Mouse (Mus musculus): ENCODE results near the gene Ppp1r13b.

Gene Ppp1r13b

DNA sequence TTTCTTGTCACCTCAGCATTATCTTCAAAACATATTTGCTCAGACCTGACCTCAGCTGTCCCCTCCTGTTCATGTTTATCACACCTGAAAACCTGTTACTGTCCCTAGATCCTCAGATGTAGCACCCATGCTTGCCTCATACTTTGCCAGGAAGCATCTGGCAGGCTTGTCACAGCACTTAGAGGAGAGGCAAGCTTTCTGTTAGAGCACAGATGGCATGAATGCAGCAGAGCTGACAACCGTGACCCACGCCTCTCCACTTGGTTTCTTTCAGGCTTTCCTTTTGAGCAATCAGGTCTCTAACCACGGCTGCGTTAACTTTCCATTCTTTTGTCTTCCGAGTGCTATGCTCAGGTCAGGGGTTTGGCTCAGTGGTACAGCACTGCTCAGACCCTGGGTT, 78.5 kb downstream of the Ppp1r13b start:
- DNase-seq (ENCODE audit: low spot score in 2 of 2), result no peak

- no peak for DNase-seq (ENCODE audit: low spot score in 2 of 2)
Measured at GRCm38 (mm10) chr12:111827556-111827955, 80.4 kb downstream of the Ppp1r13b start.

DNA sequence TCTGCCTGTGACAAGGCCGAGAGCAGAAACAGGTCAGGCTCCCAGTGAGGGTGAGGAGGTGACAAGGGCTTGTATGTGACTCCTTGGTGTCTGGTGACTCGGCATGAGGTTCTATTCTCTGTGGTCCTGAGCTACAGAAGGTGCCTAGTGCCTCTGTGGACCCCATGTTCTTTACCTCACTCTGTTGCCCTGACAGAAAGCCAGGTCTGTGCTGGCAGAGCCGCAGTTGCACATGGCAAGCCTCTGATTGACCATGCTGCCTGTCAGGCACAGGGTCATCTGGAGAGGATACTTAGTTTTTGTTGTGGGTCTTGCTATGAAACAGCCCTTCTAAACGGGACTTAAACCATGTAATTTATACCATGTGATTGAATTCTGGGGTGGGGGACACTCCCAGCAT, 86.0 kb downstream of the Ppp1r13b start:
- DNase-seq (ENCODE audit: low spot score in 2 of 2), result no peak

- DNase-seq (ENCODE audit: low spot score in 2 of 2), result no peak
Measured at GRCm38 (mm10) chr12:111820708-111821107, 87.2 kb downstream of the Ppp1r13b start.

DNA sequence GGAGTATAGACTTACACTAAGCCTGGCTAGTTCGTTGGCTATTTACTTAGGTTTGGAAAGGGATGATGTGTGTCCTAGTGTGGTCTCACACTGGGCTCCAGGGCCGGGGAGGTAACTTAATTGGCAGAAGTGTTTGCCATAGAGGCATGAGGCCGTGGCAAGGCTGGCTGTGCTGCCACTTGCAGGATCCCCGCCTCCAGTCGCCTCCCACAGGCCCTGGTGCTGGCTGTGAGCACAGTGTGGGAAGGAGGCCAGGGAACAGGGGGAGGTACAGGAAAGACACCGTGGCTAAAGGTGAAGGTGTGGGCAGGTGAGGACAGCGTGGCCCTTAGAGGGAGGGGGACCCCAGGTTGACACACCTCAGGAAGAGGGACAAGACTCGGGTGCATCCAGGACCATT, 88.0 kb downstream of the Ppp1r13b start:
- DNase-seq (ENCODE audit: low spot score in 2 of 2), result no peak

GRCm38 (mm10) chr12:111817991-111818390, 89.9 kb downstream of the Ppp1r13b start:
- DNase-seq (ENCODE audit: low spot score in 2 of 2), result no peak

- DNase-seq (ENCODE audit: low spot score in 2 of 2), result no peak
Measured at GRCm38 (mm10) chr12:111816967-111817366, 90.9 kb downstream of the Ppp1r13b start.

- DNase-seq (ENCODE audit: low spot score in 2 of 2), result peak in 1 of 2 experiments; percentile 58
Measured at GRCm38 (mm10) chr12:111816528-111816927, 91.4 kb downstream of the Ppp1r13b start.

GRCm38 (mm10) chr12:111814769-111815762, 92.8 kb downstream of the Ppp1r13b start:
- no peak for DNase-seq (ENCODE audit: low spot score in 2 of 2)

GRCm38 (mm10) chr12:111813766-111814617, 93.9 kb downstream of the Ppp1r13b start, which contains the start of the genes Xrcc3 and Zfyve21:
Gene Xrcc3 (minus strand): TSS chr12:111813873.
Gene Zfyve21 (plus strand): TSS chr12:111814170.
- DNase-seq (ENCODE audit: low spot score in 2 of 2), result peak; percentile 82 to 98

GRCm38 (mm10) chr12:111813111-111813765, 94.7 kb downstream of the Ppp1r13b start:
- DNase-seq (ENCODE audit: low spot score in 2 of 2), result no peak

DNA sequence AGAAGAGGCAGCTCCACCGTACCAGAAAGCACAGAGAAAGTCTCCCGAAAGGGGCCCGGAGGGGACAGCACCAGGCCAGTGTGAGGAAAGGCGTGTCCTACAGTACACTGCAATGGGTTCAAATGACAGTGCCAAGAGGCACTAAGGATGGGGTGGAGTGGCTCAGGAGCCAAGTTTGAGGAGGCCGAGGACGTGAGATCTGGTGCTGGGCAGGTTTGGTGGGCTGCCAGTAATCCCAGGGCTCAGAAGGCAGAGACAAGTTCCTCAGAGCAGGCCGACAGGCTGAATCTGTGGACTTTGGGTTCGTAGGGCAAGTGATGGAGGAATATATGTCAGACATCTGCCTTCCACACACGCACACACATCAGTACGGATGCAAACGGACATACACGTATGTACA, 95.3 kb downstream of the Ppp1r13b start:
- DNase-seq (ENCODE audit: low spot score in 2 of 2), result no peak

DNA sequence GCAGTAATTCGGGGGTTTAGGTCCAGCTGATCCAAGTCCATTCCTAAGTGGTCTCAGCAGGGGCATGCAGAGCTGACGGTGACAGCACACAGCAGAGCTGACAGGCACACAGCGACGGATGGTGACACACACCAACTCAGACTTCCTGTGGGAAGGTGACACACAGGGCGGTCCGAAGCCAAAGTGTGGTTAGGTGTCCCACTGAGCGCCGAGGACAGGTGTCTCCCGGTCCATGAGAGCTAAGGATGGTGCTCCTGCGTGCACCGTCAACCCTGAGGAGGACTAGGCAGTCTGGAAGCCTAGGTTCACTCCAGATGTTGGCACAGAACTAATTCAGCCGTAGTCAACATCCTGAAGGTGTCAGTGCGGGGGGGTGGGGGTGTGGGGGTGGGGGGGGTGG, 95.8 kb downstream of the Ppp1r13b start:
- DNase-seq (ENCODE audit: low spot score in 2 of 2), result no peak

DNA sequence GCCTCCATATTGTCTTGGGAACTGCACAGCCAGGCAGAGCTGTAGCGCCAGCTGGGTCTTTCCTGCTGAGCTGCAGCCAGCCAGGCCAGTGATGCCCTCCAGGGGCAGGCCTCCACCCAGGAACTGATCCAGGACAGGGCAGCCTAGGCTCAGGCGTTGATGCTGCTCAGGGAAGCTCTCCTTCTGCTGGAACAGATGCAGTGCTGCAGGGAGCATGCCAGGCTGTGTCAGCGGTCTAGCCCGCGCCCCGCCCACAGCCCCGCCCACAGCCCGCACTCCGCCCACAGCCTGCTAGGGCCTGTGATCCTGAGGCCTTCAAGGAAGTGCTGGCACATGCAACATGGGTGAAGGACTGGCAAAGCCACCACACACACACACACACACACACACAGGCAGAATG, 98.1 kb downstream of the Ppp1r13b start:
- peak; percentile 65 to 71 for DNase-seq (ENCODE audit: low spot score in 2 of 2)

DNA sequence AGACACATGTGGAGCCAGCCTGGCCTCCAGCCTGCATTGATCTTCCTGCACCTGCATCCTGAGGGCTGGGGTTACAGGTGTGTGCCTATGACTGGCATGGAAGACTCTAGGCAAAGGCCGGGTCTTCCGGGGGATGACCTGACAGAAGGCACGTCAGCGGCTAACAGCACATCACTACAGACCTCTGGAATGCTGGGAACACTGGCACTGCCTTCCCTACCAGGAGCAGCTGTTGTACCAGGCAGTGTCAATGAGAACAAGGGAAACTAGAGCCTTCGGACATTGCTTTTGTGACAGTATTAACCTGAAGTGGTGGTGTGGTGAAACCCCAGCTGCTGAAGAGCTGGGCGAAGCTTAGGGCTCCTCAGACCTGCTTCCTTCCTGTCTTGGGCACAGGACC, 99.1 kb downstream of the Ppp1r13b start:
- DNase-seq (ENCODE audit: low spot score in 2 of 2), result no peak

GRCm38 (mm10) chr12:111803538-111803937, 104.4 kb downstream of the Ppp1r13b start:
- DNase-seq (ENCODE audit: low spot score in 2 of 2), result no peak

DNA sequence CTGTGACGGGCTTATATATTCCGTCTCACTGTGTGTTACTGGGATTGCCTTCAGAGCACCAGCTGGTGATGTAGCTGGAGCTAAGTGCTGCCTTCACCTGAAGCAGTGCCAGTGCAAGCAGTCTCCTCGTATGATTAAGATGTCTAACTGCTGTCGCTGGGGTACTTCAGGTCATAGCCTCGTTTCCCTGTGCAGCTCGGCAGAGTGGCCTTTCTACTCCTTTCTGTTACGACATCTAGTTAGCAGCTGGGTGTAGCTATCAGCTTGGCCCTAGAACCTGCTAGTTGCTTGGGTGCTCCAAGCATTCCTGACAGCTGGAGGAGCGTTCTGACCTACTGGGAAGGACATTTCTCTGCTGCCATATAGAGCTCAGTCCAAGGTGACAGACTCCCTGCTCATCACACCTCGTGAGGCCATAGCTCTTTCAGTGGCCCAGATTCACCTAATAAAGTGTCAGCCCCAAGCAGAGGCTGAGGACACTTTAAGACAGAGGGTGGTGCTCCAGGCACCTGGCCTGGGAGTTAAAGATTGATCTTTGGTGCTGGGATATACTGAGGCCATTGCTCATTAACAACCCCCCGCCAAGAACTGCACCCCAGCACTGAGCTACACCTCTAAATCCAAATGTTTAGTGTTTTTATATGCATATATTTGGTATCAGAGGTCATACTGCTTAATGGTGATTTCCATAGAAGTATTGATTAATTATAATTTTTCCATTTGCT, 107.3 kb downstream of the Ppp1r13b start:
- DNase-seq (ENCODE audit: low spot score in 2 of 2), result no peak

GRCm38 (mm10) chr12:111798493-111798892, 109.4 kb downstream of the Ppp1r13b start:
- no peak for DNase-seq (ENCODE audit: low spot score in 2 of 2)

DNA sequence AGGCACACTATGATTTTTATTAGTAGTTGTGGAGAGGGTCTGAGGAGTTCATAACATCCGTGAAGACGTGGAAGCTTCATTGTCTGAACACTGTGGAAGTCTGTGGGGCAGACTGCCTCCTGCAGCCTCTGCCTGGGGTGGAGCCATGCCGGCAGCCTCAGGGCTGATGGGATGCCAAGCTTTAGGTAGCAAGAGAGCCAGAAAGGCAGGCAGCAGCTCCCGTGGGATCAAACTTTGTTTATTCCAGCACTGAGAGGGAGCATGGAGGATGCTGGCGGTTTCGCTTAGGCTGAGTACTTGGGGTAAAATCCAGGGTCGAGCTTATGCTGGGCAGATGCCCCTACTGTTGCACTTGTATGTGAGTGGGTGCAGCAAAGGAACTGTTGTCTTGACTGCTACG, 110.7 kb downstream of the Ppp1r13b start:
- no peak for DNase-seq (ENCODE audit: low spot score in 2 of 2)

DNA sequence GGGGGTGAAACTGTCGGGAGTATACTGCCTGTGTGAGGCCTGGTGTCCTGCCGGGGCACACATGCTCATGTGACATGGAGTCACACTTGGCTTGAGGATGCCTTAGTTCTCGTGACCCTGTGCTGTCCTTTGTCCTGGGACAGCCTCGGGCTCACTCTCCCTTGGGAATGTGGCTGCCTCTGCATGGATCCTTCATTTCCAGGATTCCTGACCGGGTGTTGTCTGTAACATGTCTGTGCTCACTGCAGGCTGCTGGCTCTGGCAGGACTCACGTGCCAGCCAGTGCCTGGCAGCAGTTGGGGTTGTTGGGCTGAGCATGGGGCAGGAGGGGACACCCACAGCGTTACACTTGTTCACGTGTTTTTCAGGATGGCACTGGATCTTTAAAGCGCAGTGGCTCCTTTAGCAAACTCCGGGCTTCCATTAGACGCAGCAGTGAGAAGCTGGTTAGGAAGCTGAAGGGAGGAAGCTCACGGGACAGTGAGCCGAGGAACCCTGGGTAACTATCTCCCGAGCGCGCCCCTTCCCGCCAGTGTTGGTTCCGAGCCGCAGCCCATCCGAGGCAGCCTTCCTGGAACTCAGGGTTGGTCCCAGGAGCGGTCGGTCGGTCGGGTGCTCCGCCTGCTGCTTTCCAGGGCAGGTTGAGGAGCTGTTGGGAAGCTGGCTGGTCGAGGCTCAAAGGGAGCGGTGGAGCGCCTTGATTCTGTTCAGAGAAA, 112.6 kb downstream of the Ppp1r13b start:
- DNase-seq (ENCODE audit: low spot score in 2 of 2), result no peak

Data from urinary bladder, adult 18-20 months (tissue).